Mouse (Mus musculus) cerebellum, postnatal 36 days (tissue): ENCODE results near the gene Adgrv1.
"Not testable (repeated sequence)": the region's sequence is repeated elsewhere in the genome, so short reads cannot be mapped to it uniquely, and the experiment has no call there.

Experiments used
- DNase-seq, 2 experiments: peaks; one replicate each; pipeline ENCODE4 v3.0.0; 2021 to 2022; ENCODE audit warnings: mixed read lengths in 2 of 2

Gene Adgrv1

GRCm38 (mm10) chr13:81329762-81330161 is 303.2 kb downstream of the Adgrv1 start:
- no peak for DNase-seq

- no peak for DNase-seq
Observed at GRCm38 (mm10) chr13:81328181-81328580, 304.8 kb downstream of the Adgrv1 start.

GRCm38 (mm10) chr13:81325606-81326215 is 307.2 kb downstream of the Adgrv1 start:
- DNase-seq = no peak

GRCm38 (mm10) chr13:81323546-81324316 is 309.2 kb downstream of the Adgrv1 start:
- no peak for DNase-seq

GRCm38 (mm10) chr13:81316581-81316980 is 316.4 kb downstream of the Adgrv1 start:
- DNase-seq = no peak

GRCm38 (mm10) chr13:81314306-81315120 is 318.4 kb downstream of the Adgrv1 start:
- DNase-seq = no peak

- DNase-seq = no peak
Observed at GRCm38 (mm10) chr13:81312148-81312547, 320.8 kb downstream of the Adgrv1 start.

GRCm38 (mm10) chr13:81300851-81301250 is 332.1 kb downstream of the Adgrv1 start:
- DNase-seq = no peak

GRCm38 (mm10) chr13:81294106-81294505 is 338.8 kb downstream of the Adgrv1 start:
- no peak for DNase-seq

GRCm38 (mm10) chr13:81282193-81282592 is 350.8 kb downstream of the Adgrv1 start:
- DNase-seq = no peak

- DNase-seq = no peak
Observed at GRCm38 (mm10) chr13:81280650-81281229, 352.2 kb downstream of the Adgrv1 start.

GRCm38 (mm10) chr13:81279351-81279736 is 353.6 kb downstream of the Adgrv1 start:
- no peak for DNase-seq

GRCm38 (mm10) chr13:81278669-81279350 is 354.1 kb downstream of the Adgrv1 start:
- no peak for DNase-seq

- DNase-seq = no peak
Observed at GRCm38 (mm10) chr13:81273837-81274236, 359.1 kb downstream of the Adgrv1 start.

- DNase-seq = no peak
Observed at GRCm38 (mm10) chr13:81270396-81270795, 362.6 kb downstream of the Adgrv1 start.

- no peak for DNase-seq
Observed at GRCm38 (mm10) chr13:81269056-81269455, 363.9 kb downstream of the Adgrv1 start.

- DNase-seq = not testable (repeated sequence)
Observed at GRCm38 (mm10) chr13:81267489-81267888, 365.5 kb downstream of the Adgrv1 start.

GRCm38 (mm10) chr13:81264465-81264864 is 368.5 kb downstream of the Adgrv1 start:
- no peak for DNase-seq

- no peak for DNase-seq
Observed at GRCm38 (mm10) chr13:81241181-81241580, 391.8 kb downstream of the Adgrv1 start.

GRCm38 (mm10) chr13:81239836-81240235 is 393.1 kb downstream of the Adgrv1 start:
- no peak for DNase-seq

- no peak for DNase-seq
Observed at GRCm38 (mm10) chr13:81239427-81239826, 393.5 kb downstream of the Adgrv1 start.

GRCm38 (mm10) chr13:81238855-81239254 is 394.1 kb downstream of the Adgrv1 start:
- DNase-seq = no peak

GRCm38 (mm10) chr13:81237947-81238346 is 395.0 kb downstream of the Adgrv1 start:
- no peak for DNase-seq
